Mouse (Mus musculus) T-cell, adult 2 months (primary cell): ENCODE measurements around the gene Thra.
A peak's percentile ranks its signal among the peaks of the same experiment; 100 is the strongest.

Source experiments
- DNase-seq: peaks from one replicate; pipeline ENCODE4 v3.0.0; 2022; ENCODE audit warnings: low spot score

Thra gene

GRCm38 (mm10) chr11:98745932-98746853 lies 5.8 kb downstream of the Thra start:
- DNase-seq, result peak; percentile 40

- peak; percentile 78 for DNase-seq
Observed at GRCm38 (mm10) chr11:98746855-98747693, 6.6 kb downstream of the Thra start.

- no peak for DNase-seq
Observed at GRCm38 (mm10) chr11:98747804-98748505, 7.5 kb downstream of the Thra start.

GRCm38 (mm10) chr11:98748506-98749416 lies 8.3 kb downstream of the Thra start:
- peak; percentile 39 for DNase-seq

GRCm38 (mm10) chr11:98749716-98750115 lies 9.3 kb downstream of the Thra start:
- DNase-seq, result no peak

GRCm38 (mm10) chr11:98750351-98751201 lies 10.1 kb downstream of the Thra start:
- DNase-seq, result no peak

GRCm38 (mm10) chr11:98751221-98751782 lies 10.9 kb downstream of the Thra start:
- DNase-seq, result no peak

- no peak for DNase-seq
Observed at GRCm38 (mm10) chr11:98752562-98753140, 12.2 kb downstream of the Thra start.

GRCm38 (mm10) chr11:98753264-98753663 lies 12.8 kb downstream of the Thra start:
- no peak for DNase-seq

- no peak for DNase-seq
Observed at GRCm38 (mm10) chr11:98754151-98754620, 13.7 kb downstream of the Thra start.

GRCm38 (mm10) chr11:98754621-98755181 lies 14.3 kb downstream of the Thra start:
- DNase-seq, result peak; percentile 75

GRCm38 (mm10) chr11:98755726-98756380 lies 15.4 kb downstream of the Thra start:
- no peak for DNase-seq

- DNase-seq, result no peak
Observed at GRCm38 (mm10) chr11:98756711-98757110, 16.3 kb downstream of the Thra start.

GRCm38 (mm10) chr11:98761939-98762338 lies 21.5 kb downstream of the Thra start:
- DNase-seq, result no peak

- DNase-seq, result no peak
Observed at GRCm38 (mm10) chr11:98762756-98763501, 22.5 kb downstream of the Thra start.

GRCm38 (mm10) chr11:98763502-98763861 lies 23.0 kb downstream of the Thra start:
- no peak for DNase-seq

GRCm38 (mm10) chr11:98764091-98764490 lies 23.7 kb downstream of the Thra start:
- no peak for DNase-seq

- DNase-seq, result no peak
Observed at GRCm38 (mm10) chr11:98764746-98765145, 24.3 kb downstream of the Thra start.
